Mouse (Mus musculus) heart, postnatal 25 days (tissue): ENCODE measurements around the gene Upf1. TPM values are rescaled to one million over a fixed set of nuclear protein-coding genes. Genes with fewer than 3 reads are reported as not detected.

Experiments
- DNase-seq: peaks from one replicate; pipeline ENCODE4 v3.0.0; 2022; ENCODE audit warnings: low spot score
- intact Hi-C: fragments of 180-260 bp; cut with DNase I; formaldehyde crosslinking; loops from one replicate; pipeline ENCODE4 v1.15.1; 2025
- total RNA-seq, 2 experiments: library from RNA; stranded (reverse); gene quantifications; 2 replicates each; pipeline ENCODE4 v1.2.3; 2021

The Upf1 gene
- total RNA-seq, 2 experiments from 2014 or later: 43.2 to 46.3 TPM

- intact Hi-C loops: no loop called here
- no peak for DNase-seq
These were observed 8.5 kb upstream of the Upf1 start for GRCm38 (mm10) chr8:70361484-70362032.

GRCm38 (mm10) chr8:70360769-70361168, 7.7 kb upstream of the Upf1 start:
- intact Hi-C loops: no loop called here
- no peak for DNase-seq

GRCm38 (mm10) chr8:70359411-70359810, 6.3 kb upstream of the Upf1 start:
- intact Hi-C loops: no loop called here
- DNase-seq: no peak

GRCm38 (mm10) chr8:70356111-70356510, 3.0 kb upstream of the Upf1 start:
- no peak for DNase-seq
- intact Hi-C loops: no loop called here

- intact Hi-C loops: no loop called here
- DNase-seq: no peak
These were observed 926 bp upstream of the Upf1 start for GRCm38 (mm10) chr8:70354004-70354403.

- intact Hi-C loops: no loop called here
- DNase-seq: no peak
These were observed 374 bp downstream of the Upf1 start for GRCm38 (mm10) chr8:70352657-70353151.

GRCm38 (mm10) chr8:70352000-70352384, 1.1 kb downstream of the Upf1 start:
- intact Hi-C loops: no loop called here
- no peak for DNase-seq

- no peak for DNase-seq
- intact Hi-C loops: no loop called here
These were observed 1.8 kb downstream of the Upf1 start for GRCm38 (mm10) chr8:70351035-70351999.

- DNase-seq: no peak
- intact Hi-C loops: no loop called here
These were observed 5.1 kb downstream of the Upf1 start for GRCm38 (mm10) chr8:70347860-70348420.

GRCm38 (mm10) chr8:70347443-70347842, 5.6 kb downstream of the Upf1 start:
- no peak for DNase-seq
- intact Hi-C loops: no loop called here

- intact Hi-C loops: no loop called here
- no peak for DNase-seq
These were observed 8.8 kb downstream of the Upf1 start for GRCm38 (mm10) chr8:70344279-70344678.

GRCm38 (mm10) chr8:70343696-70344095, 9.4 kb downstream of the Upf1 start:
- intact Hi-C loops: no loop called here
- DNase-seq: no peak

GRCm38 (mm10) chr8:70343076-70343475, 10.0 kb downstream of the Upf1 start:
- DNase-seq: no peak
- intact Hi-C loops: no loop called here

GRCm38 (mm10) chr8:70342007-70342406, 11.1 kb downstream of the Upf1 start:
- DNase-seq: no peak
- intact Hi-C loops: no loop called here

GRCm38 (mm10) chr8:70340659-70341058, 12.4 kb downstream of the Upf1 start:
- intact Hi-C loops: no loop called here
- no peak for DNase-seq

- intact Hi-C loops: no loop called here
These were observed 14.1 kb downstream of the Upf1 start for GRCm38 (mm10) chr8:70338931-70339330.

GRCm38 (mm10) chr8:70332878-70333202, 20.2 kb downstream of the Upf1 start:
- intact Hi-C loops: no loop called here
- no peak for DNase-seq

More at GRCm38 (mm10) chr8:70338931-70339330, 14.1 kb downstream of the Upf1 start:
- no peak for DNase-seq

GRCm38 (mm10) chr8:70332070-70332877, 20.8 kb downstream of the Upf1 start:
- intact Hi-C loops: no loop called here
- no peak for DNase-seq

GRCm38 (mm10) chr8:70331526-70331925, 21.6 kb downstream of the Upf1 start:
- no peak for DNase-seq
- intact Hi-C loops: no loop called here

- intact Hi-C loops: no loop called here
- DNase-seq: no peak
These were observed 22.2 kb downstream of the Upf1 start for GRCm38 (mm10) chr8:70330741-70331364.
